Mouse (Mus musculus) pancreas, adult 10 weeks (tissue): ENCODE measurements around the gene Olfr1002. TPM values are rescaled to one million over a fixed set of nuclear protein-coding genes. Genes with fewer than 3 reads are reported as not detected.

Experiments
- polyA plus RNA-seq: library from polyadenylated mRNA; stranded (reverse); fragments of 350-450 nt; fragmentation: Illumina TruSeq; extraction: RNeasy Lipid Tissue Mini Kit (QIAGEN cat#74804); gene quantifications from one replicate; pipeline ENCODE4 v1.2.3, GENCODE M21; 2015; ENCODE audit warnings: low read depth, low replicate concordance; ENCODE audit not compliant: insufficient read depth

Gene Olfr1002
- polyA plus RNA-seq: not detected

DNA sequence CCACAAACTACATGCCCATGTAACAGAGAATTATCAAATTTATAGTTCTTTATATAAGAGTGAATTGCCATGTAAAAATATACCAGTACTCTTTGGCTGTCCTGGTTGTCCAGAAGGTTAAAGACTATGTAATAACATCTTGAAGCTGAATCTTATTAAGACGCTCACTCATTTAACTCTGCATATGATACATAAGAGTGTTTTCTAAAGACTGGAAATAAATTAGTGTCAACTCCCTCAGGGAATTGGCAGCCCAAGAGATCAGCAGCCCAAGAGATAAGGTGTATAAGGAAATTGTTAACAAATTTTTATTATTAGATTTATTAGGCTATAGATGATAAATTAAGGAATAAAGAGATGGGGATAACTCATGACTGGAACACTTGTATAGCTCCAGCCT lies at the start of gene Olfr1002:
Olfr1002 (minus strand) TSS at position 101 of the 400 bp plus-strand sequence.

DNA sequence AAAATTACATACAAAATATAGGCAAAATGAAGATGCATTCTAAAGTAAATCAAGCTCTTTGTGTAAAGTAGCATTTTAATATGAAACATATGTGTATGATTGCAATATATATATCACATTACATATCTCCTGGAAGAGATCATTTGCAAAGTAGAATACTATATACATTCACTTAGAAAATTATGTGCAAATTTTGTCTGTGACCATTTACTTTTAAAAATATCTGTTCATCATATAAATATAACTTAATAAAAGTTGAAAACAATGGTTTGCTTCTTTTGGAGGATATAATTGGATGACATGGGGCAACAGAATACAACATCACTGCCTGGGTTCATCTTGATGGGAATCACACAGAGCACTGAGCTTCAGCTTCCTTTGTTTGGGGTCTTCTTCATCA lies 38.6 kb upstream of the Olfr1002 start, which contains the start of gene Olfr1008:
Olfr1008 (plus strand) TSS at position 301 of the 400 bp plus-strand sequence.

DNA sequence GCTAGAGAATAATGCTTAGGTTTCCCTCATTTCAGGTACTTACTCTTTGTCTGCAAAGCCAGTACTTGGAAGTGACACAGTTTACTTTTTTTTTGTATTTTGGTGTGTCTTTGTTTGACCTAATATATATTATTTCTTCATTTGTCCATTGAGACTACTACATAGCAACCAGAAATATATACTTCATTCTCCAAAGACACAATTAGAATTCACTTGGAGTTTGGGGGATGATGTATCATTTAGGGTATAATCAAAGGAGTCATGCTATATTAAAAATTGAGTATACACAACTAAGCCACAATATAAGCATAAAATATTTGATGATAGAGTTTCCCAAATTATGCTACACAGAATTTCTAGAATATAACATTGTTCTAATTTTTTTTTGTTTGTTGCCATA lies 28.2 kb upstream of the Olfr1002 start, which contains the start of gene Olfr1006:
Olfr1006 (minus strand) TSS at position 101 of the 400 bp plus-strand sequence.

DNA sequence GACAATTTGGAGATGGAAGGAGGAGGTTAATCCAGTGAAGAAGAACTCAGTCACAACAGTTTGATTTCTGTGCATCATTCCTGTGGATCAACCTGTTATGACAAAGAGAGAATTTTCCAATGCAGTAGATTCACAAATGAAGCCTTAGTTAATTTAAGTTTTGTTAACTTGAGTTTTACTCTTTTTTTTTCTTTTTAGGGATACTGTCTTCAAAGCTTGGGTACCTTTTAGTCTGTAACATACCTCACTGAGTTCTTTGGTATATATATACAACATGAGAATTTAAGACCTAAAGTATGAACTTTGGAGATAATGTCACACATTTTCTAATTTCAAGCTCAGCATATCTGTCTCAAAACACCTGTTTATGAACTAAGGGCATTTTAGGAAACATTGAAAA lies 13.9 kb upstream of the Olfr1002 start, which contains the start of gene Olfr154:
Olfr154 (minus strand) TSS at position 101 of the 400 bp plus-strand sequence.

DNA sequence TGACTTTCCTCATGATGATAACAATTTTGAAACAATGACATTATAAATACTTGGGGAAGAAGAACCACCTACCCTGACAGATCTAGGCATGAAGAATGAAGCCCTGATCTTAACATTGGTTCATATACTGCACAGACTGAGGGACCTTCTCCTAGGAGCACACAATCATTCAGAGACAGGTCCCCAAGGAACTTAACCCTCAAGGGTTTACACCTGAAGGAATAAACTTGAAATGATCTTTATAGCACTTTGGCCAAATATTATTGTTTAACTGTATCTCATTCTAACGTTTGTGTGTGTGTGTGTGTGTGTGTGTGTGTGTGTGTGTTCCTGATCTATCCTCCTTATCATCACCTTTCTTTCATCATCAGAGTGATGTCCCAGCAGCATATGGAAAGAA lies 38.7 kb downstream of the Olfr1002 start, which contains the start of gene Olfr1000:
Olfr1000 (minus strand) TSS at position 101 of the 400 bp plus-strand sequence.

Other genes starting within 250 kb of the Olfr1002 start
- not detected for gene Olfr992, start 241.2 kb downstream of the Olfr1002 start, polyA plus RNA-seq
- gene Olfr993, start 235.8 kb downstream of the Olfr1002 start, polyA plus RNA-seq: not detected
- not detected for gene Olfr994, start 214.3 kb downstream of the Olfr1002 start, polyA plus RNA-seq
- gene Olfr995, start 207.1 kb downstream of the Olfr1002 start, polyA plus RNA-seq: not detected
- gene 4833423E24Rik, start 131.7 kb downstream of the Olfr1002 start, polyA plus RNA-seq: not detected
- not detected for gene Olfr996, start 71.5 kb downstream of the Olfr1002 start, polyA plus RNA-seq
- not detected for gene Olfr998, start 61.8 kb downstream of the Olfr1002 start, polyA plus RNA-seq
- gene Olfr1000, start 38.8 kb downstream of the Olfr1002 start, polyA plus RNA-seq: not detected
- gene Olfr154, start 13.8 kb upstream of the Olfr1002 start, polyA plus RNA-seq: not detected
- not detected for gene Olfr1006, start 28.1 kb upstream of the Olfr1002 start, polyA plus RNA-seq
- not detected for gene Olfr1008, start 38.7 kb upstream of the Olfr1002 start, polyA plus RNA-seq
- not detected for gene Olfr1009, start 64.7 kb upstream of the Olfr1002 start, polyA plus RNA-seq
- gene Olfr1012, start 112.1 kb upstream of the Olfr1002 start, polyA plus RNA-seq: not detected
- not detected for gene Olfr1013, start 116.4 kb upstream of the Olfr1002 start, polyA plus RNA-seq
- not detected for gene Olfr1014, start 122.0 kb upstream of the Olfr1002 start, polyA plus RNA-seq
- not detected for gene Olfr1015, start 131.3 kb upstream of the Olfr1002 start, polyA plus RNA-seq
- not detected for gene Olfr1016, start 151.8 kb upstream of the Olfr1002 start, polyA plus RNA-seq
- not detected for gene Olfr1018, start 167.8 kb upstream of the Olfr1002 start, polyA plus RNA-seq
- gene Olfr1019, start 194.8 kb upstream of the Olfr1002 start, polyA plus RNA-seq: not detected
- gene Olfr1020, start 196.3 kb upstream of the Olfr1002 start, polyA plus RNA-seq: not detected
- not detected for gene Olfr1022, start 217.9 kb upstream of the Olfr1002 start, polyA plus RNA-seq
- gene Olfr1023, start 234.9 kb upstream of the Olfr1002 start, polyA plus RNA-seq: not detected